Mouse (Mus musculus): Measurements from ENCODE around the gene Mis18bp1. TPM values are rescaled to one million over a fixed set of nuclear protein-coding genes. Genes with fewer than 3 reads are reported as not detected.

Gene Mis18bp1
- polyA plus RNA-seq, 1 experiment = 0.22 TPM

- Histone ChIP-seq H3K27ac (ENCODE audit: insufficient read depth, low read depth, low read length) (no peak overlapping the region), H3K4me3 (ENCODE audit: low read depth, low read length) (no peak overlapping the region), H3K4me1 (ENCODE audit: control insufficient read depth, insufficient read depth, insufficient read length, low read length) (no peaks in the 10 kb centered on the region), H3K27me3 (ENCODE audit: control insufficient read depth, insufficient read depth, low read length) (no peaks in the 10 kb centered on the region), H3K36me3 (ENCODE audit: control insufficient read depth, insufficient read depth, low read length) (peaks cover 2% of the 10 kb centered on the region; the same call in 1 of the 2 replicates)
- 90% methylated on average over 3 of the region's 3 CpGs for WGBS
- no peak for TF ChIP-seq CTCF (IDR thresholded peaks at IDR 0.05; ENCODE audit: extremely low read depth, insufficient read length, insufficient replicate concordance, low read depth, low read length)
- no peak for TF ChIP-seq POLR2A (IDR thresholded peaks at IDR 0.05; ENCODE audit: low read depth, low read length)
Measured at GRCm38 (mm10) chr12:65111503-65111902, 60.9 kb downstream of the Mis18bp1 start.

GRCm38 (mm10) chr12:65108746-65109145, 63.7 kb downstream of the Mis18bp1 start:
- Histone ChIP-seq H3K4me1 (ENCODE audit: control insufficient read depth, insufficient read depth, insufficient read length, low read length) (no peaks in the 10 kb centered on the region), H3K27ac (ENCODE audit: insufficient read depth, low read depth, low read length) (no peak overlapping the region), H3K27me3 (ENCODE audit: control insufficient read depth, insufficient read depth, low read length) (no peaks in the 10 kb centered on the region), H3K36me3 (ENCODE audit: control insufficient read depth, insufficient read depth, low read length) (peaks cover 7% of the 10 kb centered on the region; the same call in 1 of the 2 replicates), H3K4me3 (ENCODE audit: low read depth, low read length) (no peak overlapping the region)
- TF ChIP-seq CTCF (IDR thresholded peaks at IDR 0.05; ENCODE audit: extremely low read depth, insufficient read length, insufficient replicate concordance, low read depth, low read length) (no peak), POLR2A (IDR thresholded peaks at IDR 0.05; ENCODE audit: low read depth, low read length) (no peak)
- 96% methylated on average over 1 of the region's 1 CpGs for WGBS

Other genes starting within 250 kb of the Mis18bp1 start
- gene Klhl28, start 207.1 kb downstream of the Mis18bp1 start, polyA plus RNA-seq (2012; rRNA removed) = 0.27 and 0.62 TPM in 2 replicates
- gene Togaram1, start 206.8 kb downstream of the Mis18bp1 start, polyA plus RNA-seq (2012; rRNA removed) = 0.79 and 1.1 TPM in 2 replicates
- 1.1 and 2.2 TPM in 2 replicates for gene Prpf39, start 136.3 kb downstream of the Mis18bp1 start, polyA plus RNA-seq (2012; rRNA removed)
- gene Fkbp3, start 98.6 kb downstream of the Mis18bp1 start, polyA plus RNA-seq (2012; rRNA removed) = 0.79 and 4.3 TPM in 2 replicates
- 0.80 and 0.94 TPM in 2 replicates for gene Fancm, start 97.0 kb downstream of the Mis18bp1 start, polyA plus RNA-seq (2012; rRNA removed)
- not detected in 2 replicates for gene Wdr20rt, start 52.9 kb upstream of the Mis18bp1 start, polyA plus RNA-seq (2012; rRNA removed)